Mouse (Mus musculus): ENCODE data around the gene Zcchc17.

The Zcchc17 gene

GRCm38 (mm10) chr4:130282856-130283255 lies 76.9 kb downstream of the Zcchc17 start:
- DNase-seq = no peak

GRCm38 (mm10) chr4:130279105-130279504 lies 80.6 kb downstream of the Zcchc17 start, which contains the start of gene Serinc2:
Gene Serinc2, minus strand, starts transcription at chr4:130279205.
- no peak for DNase-seq

- peak; percentile 48 to 67 for DNase-seq
Measured at GRCm38 (mm10) chr4:130276573-130277176, 83.1 kb downstream of the Zcchc17 start.

GRCm38 (mm10) chr4:130275823-130276105 lies 84.0 kb downstream of the Zcchc17 start:
- DNase-seq = no peak

- DNase-seq = peak; percentile 86 to 93
Measured at GRCm38 (mm10) chr4:130275016-130275822, 84.5 kb downstream of the Zcchc17 start.

- peak; percentile 75 to 82 for DNase-seq
Measured at GRCm38 (mm10) chr4:130274346-130275015, 85.3 kb downstream of the Zcchc17 start.

- peak; percentile 79 to 82 for DNase-seq
Measured at GRCm38 (mm10) chr4:130273698-130274345, 85.9 kb downstream of the Zcchc17 start.

GRCm38 (mm10) chr4:130270611-130271347 lies 89.0 kb downstream of the Zcchc17 start:
- no peak for DNase-seq

- DNase-seq = peak; percentile 81 to 86
Measured at GRCm38 (mm10) chr4:130270089-130270488, 89.7 kb downstream of the Zcchc17 start.

- no peak for DNase-seq
Measured at GRCm38 (mm10) chr4:130268736-130269135, 91.0 kb downstream of the Zcchc17 start.

- DNase-seq = no peak
Measured at GRCm38 (mm10) chr4:130267069-130267468, 92.7 kb downstream of the Zcchc17 start.

GRCm38 (mm10) chr4:130266601-130267000 lies 93.1 kb downstream of the Zcchc17 start:
- no peak for DNase-seq
